Mouse (Mus musculus) myocyte (in vitro differentiated cells): ENCODE measurements around the gene Gm20425.

Source experiments
- CEBPB ChIP-seq: IDR thresholded peaks from 2 replicates; pipeline ENCODE4 v1.6.1; 2011; ENCODE audit warnings: mild to moderate bottlenecking, moderate library complexity; ENCODE audit not compliant: poor library complexity, insufficient read depth, severe bottlenecking
- E2F4 ChIP-seq: IDR thresholded peaks from one replicate; pipeline ENCODE4 v1.6.1; 2011; ENCODE audit warnings: mild to moderate bottlenecking, control low read depth, moderate library complexity; ENCODE audit not compliant: insufficient read depth
- MAX ChIP-seq: IDR thresholded peaks from one replicate; pipeline ENCODE4 v1.6.1; 2011; ENCODE audit warnings: low read depth, mild to moderate bottlenecking, control low read depth
- MYOG ChIP-seq, 3 experiments: IDR thresholded peaks; one replicate each; pipeline ENCODE4 v1.6.1; 2011; ENCODE audit warnings: control low read depth in 2 of 3, low read depth in 2 of 3, mild to moderate bottlenecking in 2 of 3; ENCODE audit not compliant: insufficient read length in 2 of 3, control insufficient read depth in 1 of 3, insufficient read depth in 1 of 3
- POLR2A ChIP-seq: IDR thresholded peaks from one replicate; pipeline ENCODE4 v1.6.1; 2011; ENCODE audit warnings: low read depth, mild to moderate bottlenecking, control low read depth, moderate library complexity; ENCODE audit not compliant: insufficient read length
- POLR2AphosphoS2 ChIP-seq: IDR thresholded peaks from one replicate; pipeline ENCODE4 v1.6.1; 2011; ENCODE audit warnings: low read depth, control low read depth; ENCODE audit not compliant: insufficient read length
- SRF ChIP-seq: IDR thresholded peaks from one replicate; pipeline ENCODE4 v1.6.1; 2011; ENCODE audit warnings: low read depth; ENCODE audit not compliant: control insufficient read depth, insufficient read length
- TCF12 ChIP-seq: IDR thresholded peaks from one replicate; pipeline ENCODE4 v1.6.1; 2011; ENCODE audit warnings: mild to moderate bottlenecking, control low read depth; ENCODE audit not compliant: poor library complexity, insufficient read depth, severe bottlenecking
- USF1 ChIP-seq: IDR thresholded peaks from one replicate; pipeline ENCODE4 v1.6.1; 2011; ENCODE audit warnings: low read depth, mild to moderate bottlenecking, control low read depth, moderate library complexity

DNA sequence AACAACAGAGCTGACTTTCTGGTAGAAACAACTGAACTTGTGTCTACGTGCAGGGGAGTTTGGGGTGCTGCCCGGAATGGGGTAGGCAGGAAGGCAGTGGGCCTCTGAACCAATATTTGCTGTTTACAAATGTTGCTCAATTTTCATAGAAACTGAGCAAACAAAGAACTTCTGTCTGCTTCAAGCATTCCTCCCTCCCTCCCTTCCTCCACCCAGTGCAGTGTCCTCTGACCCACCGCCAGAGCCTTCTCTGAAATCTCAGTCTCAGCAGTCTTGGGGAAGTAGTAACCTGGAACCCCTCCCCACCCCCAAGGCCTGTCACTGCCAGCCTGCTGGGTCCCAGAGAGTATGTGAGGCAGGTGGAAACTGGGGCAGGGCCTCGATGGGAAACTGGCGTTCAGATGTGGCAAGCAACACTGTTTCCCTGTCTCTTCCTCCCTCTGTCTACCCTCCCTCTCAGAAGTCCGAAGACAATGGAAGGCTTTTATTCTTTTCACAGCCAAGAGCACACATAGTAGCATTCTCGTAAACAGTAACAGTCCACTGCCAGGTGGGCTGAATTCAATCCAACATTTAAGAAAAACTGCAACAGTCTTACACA, 4.6 kb upstream of the Gm20425 start:
- TF ChIP-seq USF1 (no peak), POLR2A (no peak), E2F4 (no peak), SRF (no peak), TCF12 (no peak), MYOG (IDR thresholded peaks at IDR 0.05; ENCODE audit: control insufficient read depth in 1 of 3, insufficient read depth in 1 of 3, insufficient read length in 2 of 3, low read depth in 2 of 3) (no peak), POLR2AphosphoS2 (no peak), MAX (no peak), CEBPB (no peak)
